Mouse (Mus musculus) heart, postnatal 4 days (tissue): ENCODE data around the gene Prss50. TPM values are rescaled to one million over a fixed set of nuclear protein-coding genes. Genes with fewer than 3 reads are reported as not detected.
A peak's percentile ranks its signal among the peaks of the same experiment; 100 is the strongest.

Experiments
- DNase-seq: peaks from one replicate; pipeline ENCODE4 v3.0.0; 2021
- total RNA-seq, 2 experiments: library from RNA; stranded (reverse); gene quantifications; 2 replicates each; pipeline ENCODE4 v1.2.3; 2021

Gene Prss50
- total RNA-seq, 2 experiments from 2014 or later: not detected

DNA sequence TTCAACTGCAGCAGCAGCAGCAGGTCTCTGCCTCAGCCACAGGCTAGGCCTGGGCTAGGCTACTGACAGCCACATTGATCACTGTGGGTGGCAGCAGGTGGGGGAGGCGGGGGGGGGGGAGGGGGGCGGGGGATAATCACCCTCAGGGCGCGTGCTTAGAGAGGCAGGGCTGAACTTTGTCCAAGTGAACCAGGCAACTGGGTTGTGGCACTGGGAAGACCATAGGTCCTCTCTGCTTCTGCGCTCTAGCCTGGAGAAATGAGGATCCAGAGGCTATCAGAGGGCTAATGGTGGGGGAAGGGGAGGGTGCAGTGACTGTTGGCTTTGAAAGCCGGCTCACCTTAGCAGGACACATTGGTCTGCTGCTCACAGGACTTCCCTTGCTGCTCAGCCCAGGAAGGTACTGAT lies 17.5 kb downstream of the Prss50 start:
- DNase-seq: no peak

DNA sequence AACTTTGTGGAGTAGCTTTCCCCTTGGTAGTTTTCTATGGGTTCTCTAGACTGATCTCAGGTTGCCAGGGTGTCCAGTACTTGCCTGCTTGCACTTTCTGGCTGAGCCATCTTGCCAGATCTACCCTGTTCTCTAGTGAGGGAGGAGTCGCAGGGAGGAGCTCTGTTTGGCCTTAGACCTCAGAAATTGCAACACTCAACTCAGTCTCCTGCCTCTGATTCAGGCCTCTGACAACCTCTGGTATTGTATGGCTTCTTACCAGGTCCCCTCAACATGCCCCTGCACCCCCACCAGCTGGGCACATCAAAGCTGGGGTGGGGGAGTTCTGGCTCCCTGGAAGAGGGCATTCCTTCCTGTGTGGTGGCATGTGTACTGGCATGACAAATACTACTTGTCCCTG lies 19.6 kb downstream of the Prss50 start:
- DNase-seq: no peak

- peak; percentile 88 for DNase-seq
Measured at GRCm38 (mm10) chr9:110877888-110878287, 20.1 kb downstream of the Prss50 start.

DNA sequence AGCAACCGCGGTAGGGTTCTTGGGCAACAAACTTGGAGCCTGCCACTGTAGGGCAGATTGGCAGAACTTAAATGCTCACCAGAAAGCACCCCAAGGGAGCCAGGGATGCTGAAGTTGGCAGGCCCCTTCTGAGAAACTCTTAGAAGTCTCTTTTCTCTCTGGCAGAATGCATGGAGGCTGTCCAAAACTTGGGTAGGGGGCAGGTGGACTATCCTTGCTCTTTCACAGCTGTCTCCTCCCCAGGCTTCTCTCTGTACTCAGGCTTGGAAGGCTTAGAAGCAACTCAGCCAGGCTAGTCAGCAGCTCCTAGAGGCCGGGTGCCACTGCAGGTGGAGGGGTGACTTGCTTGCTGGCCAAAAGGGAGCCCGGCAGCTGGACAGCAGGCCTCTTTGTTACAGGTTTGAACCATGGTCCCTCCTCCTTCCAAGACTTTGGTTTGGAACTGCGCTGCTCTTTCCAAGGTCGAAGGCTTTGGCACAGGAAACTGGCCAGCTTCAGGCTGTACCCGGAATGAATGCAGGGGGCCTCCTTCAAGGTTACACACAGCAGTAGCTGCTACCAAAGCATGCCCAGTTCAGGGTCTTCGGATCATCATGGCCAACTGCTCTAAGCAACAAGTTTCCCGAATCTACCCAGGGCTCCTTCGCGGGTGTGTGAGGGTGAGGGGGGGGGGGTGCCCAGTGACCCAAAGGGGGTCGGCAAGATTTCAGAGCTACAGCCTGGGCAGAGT lies 21.6 kb downstream of the Prss50 start, which contains the start of gene Als2cl:
Gene Als2cl, plus strand, starts transcription at position 680 of the 730 bp plus-strand sequence.
- DNase-seq: no peak

- peak; percentile 83 for DNase-seq
Measured at GRCm38 (mm10) chr9:110879998-110880561, 22.3 kb downstream of the Prss50 start, which contains the start of gene Tmie. Tmie (minus strand) TSS chr9:110880113.

DNA sequence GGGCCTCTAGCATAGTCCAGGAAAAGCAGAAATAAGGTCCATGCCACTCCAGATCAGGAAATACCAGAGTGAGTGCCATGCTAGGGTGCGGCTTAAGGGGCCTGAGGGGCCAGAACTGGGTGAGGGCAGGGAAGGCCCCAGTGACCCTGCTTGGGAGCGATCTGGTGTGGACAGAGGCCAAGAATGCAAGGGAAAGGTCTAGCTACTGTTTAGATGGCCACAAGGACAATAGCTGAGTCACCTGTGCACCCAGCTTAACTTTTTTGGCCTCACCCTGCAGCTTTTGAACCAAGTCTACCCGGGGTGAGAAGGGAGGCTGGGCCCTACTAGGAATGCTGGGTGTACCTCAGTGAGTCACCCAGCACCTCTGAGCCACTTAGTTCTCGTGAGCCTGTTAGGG lies 23.0 kb downstream of the Prss50 start:
- no peak for DNase-seq

- DNase-seq: peak; percentile 37
Measured at GRCm38 (mm10) chr9:110881953-110882352, 24.2 kb downstream of the Prss50 start.

DNA sequence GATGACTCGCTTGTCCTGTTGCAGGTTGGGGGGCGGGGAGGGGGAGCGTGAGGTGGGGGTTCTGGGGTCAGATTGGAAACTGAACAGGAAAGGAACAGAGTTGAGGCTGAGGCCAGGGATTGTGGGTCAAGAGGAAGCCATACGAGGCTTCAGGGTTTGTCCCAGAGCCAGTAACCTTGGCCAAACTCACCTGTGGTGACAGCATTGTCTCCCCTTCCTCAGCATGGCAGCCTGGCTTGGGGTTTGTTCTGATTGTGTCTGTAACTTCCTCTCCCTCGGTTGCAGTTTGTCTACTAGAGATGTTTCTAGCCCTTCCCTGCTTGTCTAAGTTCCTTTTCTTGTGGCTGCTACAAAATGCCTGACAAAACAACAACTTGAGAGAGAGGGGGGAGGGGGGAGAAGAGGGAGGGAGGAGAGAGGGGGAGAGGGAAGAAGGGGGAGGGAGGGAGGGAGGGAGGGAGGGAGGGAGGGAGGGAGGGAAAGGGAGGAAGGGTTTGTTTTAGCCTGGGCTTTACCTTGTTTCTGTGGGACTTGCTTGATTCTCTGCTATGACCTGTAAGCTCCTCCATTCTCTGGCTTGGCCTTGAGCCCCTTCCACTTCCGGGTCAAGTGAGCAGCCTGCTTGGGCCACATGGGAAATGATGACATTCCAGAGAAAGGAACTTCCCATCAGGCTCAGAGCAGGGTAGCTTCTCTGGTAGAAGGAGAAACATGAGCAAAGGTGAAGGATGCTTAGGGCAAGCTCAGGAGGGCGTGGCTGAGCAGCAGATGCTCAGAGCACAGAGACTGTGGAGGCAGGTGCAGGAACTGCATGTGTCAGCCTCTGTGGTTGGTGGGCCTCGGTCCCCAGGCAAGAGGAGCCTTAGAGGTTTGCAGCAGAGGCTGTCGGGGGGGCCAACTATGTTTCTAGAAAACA lies 29.9 kb downstream of the Prss50 start:
- no peak for DNase-seq

- DNase-seq: no peak
Measured at GRCm38 (mm10) chr9:110888935-110889334, 31.2 kb downstream of the Prss50 start.

GRCm38 (mm10) chr9:110890026-110890783 lies 32.4 kb downstream of the Prss50 start:
- DNase-seq: no peak

GRCm38 (mm10) chr9:110891077-110891828 lies 33.5 kb downstream of the Prss50 start:
- DNase-seq: no peak

- DNase-seq: no peak
Measured at GRCm38 (mm10) chr9:110892552-110892951, 34.8 kb downstream of the Prss50 start.

GRCm38 (mm10) chr9:110893429-110893828 lies 35.7 kb downstream of the Prss50 start:
- no peak for DNase-seq

GRCm38 (mm10) chr9:110895507-110895906 lies 37.7 kb downstream of the Prss50 start:
- no peak for DNase-seq

DNA sequence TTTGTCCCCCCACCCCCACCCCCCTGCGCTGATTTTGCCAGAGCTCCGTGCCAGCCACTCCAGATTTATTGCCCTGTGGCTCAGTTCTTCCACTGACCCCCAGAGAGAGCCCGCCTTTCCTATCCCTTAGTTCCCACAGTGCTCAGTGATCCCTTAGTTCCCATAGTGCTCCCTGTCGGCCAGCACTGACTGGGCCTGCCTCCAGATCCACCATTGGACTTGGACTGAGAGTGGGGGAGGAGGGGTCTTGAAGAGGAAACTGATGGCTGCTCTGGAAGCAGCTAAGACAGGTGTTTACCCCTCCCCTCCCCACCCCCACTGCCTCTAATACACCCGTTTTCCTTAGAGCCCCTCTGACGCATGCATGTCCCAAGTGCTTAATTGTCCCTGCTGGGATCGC lies 38.2 kb downstream of the Prss50 start:
- DNase-seq: no peak

GRCm38 (mm10) chr9:110896595-110896994 lies 38.8 kb downstream of the Prss50 start:
- no peak for DNase-seq

- DNase-seq: no peak
Measured at GRCm38 (mm10) chr9:110899451-110900008, 41.8 kb downstream of the Prss50 start.

DNA sequence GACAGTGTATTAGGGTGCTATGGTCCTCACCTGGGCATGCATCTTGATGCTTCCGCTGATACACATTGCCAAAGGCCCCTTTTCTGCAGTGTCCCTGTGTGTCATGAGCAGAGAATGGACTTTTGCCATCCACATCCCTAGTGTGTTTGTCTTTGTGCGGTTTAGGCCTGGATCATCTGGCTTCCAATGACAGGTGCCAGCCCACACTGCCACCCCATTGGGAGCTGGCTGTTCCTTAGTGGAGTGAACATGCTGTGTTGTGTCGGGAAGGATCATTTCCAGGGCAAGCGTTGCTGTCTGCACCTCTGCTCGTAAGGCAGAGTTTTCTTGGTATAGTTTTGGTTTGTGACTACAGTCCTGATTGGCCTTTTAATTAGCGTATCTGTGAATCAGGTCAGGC lies 43.4 kb downstream of the Prss50 start:
- no peak for DNase-seq

GRCm38 (mm10) chr9:110902271-110902670 lies 44.5 kb downstream of the Prss50 start:
- no peak for DNase-seq

DNA sequence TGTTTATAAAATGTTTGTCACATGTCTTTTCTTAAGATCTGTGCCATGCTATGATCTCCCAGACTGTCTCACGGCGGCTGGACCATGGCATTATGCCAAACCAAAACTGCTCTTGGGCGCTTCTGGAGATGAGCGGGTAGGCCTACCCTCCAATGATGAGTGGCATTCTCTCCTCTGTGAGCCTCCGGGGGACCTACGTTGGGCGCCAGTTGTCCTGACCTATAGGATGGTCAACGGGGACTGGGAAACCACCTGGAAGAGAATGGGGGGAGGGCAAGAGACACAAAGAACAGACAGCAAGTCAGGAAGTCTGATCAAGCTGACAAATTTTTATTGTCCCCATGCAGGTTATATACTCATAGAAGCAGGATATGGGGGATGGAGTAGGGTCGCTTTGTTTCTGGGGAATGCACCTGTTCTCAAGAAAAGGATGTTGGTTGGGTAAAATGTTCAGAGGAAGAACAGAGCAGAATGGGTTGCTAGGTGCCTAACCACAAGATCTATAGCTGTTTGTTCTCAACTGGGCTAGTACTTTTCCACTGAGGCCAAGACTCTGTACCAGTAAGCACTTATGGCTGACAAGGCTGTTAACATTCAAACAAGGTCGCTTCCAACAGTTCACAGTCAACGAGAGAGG lies 49.6 kb downstream of the Prss50 start:
- no peak for DNase-seq
